In genomic region chr9:120577706-120578405, GRCm38 (mm10) we compare ENCODE assay signal across 8 mouse cellular contexts. TPM values are rescaled to one million over a fixed set of nuclear protein-coding genes. Genes with fewer than 3 reads are reported as not detected.
DNase-seq lines count a peak whose midpoint lies in the region; ATAC-seq and TF ChIP-seq lines count a peak whose summit lies in the region.

No protein-coding gene starts in this region.

- H3K36me3 ChIP-seq in heart, embryonic 15.5 days, result peaks cover 36% of the 10 kb centered on the region
- peaks cover 48% of the 10 kb centered on the region for H3K36me3 ChIP-seq in G1E (replicated peaks)
- peaks cover 35% of the 10 kb centered on the region for H3K36me3 ChIP-seq in hindbrain, embryonic 12.5 days
- H3K36me3 ChIP-seq in midbrain, embryonic 11.5 days (ENCODE audit: control insufficient read depth, insufficient read depth, low read length), result peaks cover 29% of the 10 kb centered on the region

- ATAC-seq in heart, embryonic 15.5 days (replicated peaks; ENCODE audit: insufficient number of reproducible peaks, insufficient read depth, low FRiP score, low read depth), result no peak
- ATAC-seq in G1E (ENCODE audit: extremely low read depth, insufficient number of reproducible peaks, low FRiP score, poor library complexity, severe bottlenecking), result no peak
- ATAC-seq in hindbrain, embryonic 12.5 days (ENCODE audit: low FRiP score), result no peak
- ATAC-seq in midbrain, embryonic 11.5 days (ENCODE audit: low FRiP score), result no peak

- no peak for TF ChIP-seq CTCF in G1E (IDR thresholded peaks at IDR 0.05; ENCODE audit: low read depth, low read length)

- peak overlapping the region; percentile 83 for H3K4me2 ChIP-seq in heart, embryonic 15.5 days
- peak overlapping the region; percentile 86 for H3K4me2 ChIP-seq in hindbrain, embryonic 12.5 days (replicated peaks)
- peak overlapping the region; percentile 90 for H3K4me2 ChIP-seq in midbrain, embryonic 11.5 days

- H3K4me3 ChIP-seq in heart, embryonic 15.5 days, result peak overlapping the region; percentile 76
- H3K4me3 ChIP-seq in G1E (ENCODE audit: low read depth, low read length), result peak overlapping the region; percentile 89
- H3K4me3 ChIP-seq in hindbrain, embryonic 12.5 days, result peak overlapping the region; percentile 68
- peak overlapping the region; percentile 74 for H3K4me3 ChIP-seq in midbrain, embryonic 11.5 days (ENCODE audit: low read depth, low read length)

- intact Hi-C loops in left cerebral cortex, postnatal 4 days (cut with DNase I), result no loop called here

- H3K4me1 ChIP-seq in heart, embryonic 15.5 days (replicated peaks), result peaks cover 25% of the 10 kb centered on the region
- peaks cover 76% of the 10 kb centered on the region for H3K4me1 ChIP-seq in G1E (ENCODE audit: insufficient read depth, low read depth, low read length)
- H3K4me1 ChIP-seq in hindbrain, embryonic 12.5 days, result peaks cover 16% of the 10 kb centered on the region
- peaks cover 11% of the 10 kb centered on the region for H3K4me1 ChIP-seq in midbrain, embryonic 11.5 days (ENCODE audit: control insufficient read depth, insufficient read depth, low read length)

- 49% methylated on average over 12 of the region's 12 CpGs for WGBS in heart, embryonic 15.5 days
- 57% methylated on average over 12 of the region's 12 CpGs for WGBS in hindbrain, embryonic 12.5 days
- 55% methylated on average over 12 of the region's 12 CpGs for WGBS in midbrain, embryonic 11.5 days

- no peak for DNase-seq in heart, adult 18-20 months
- DNase-seq in G1E (ENCODE audit: low spot score), result no peak
- no peak for DNase-seq in midbrain, embryonic 11.5 days (ENCODE audit: low spot score, missing footprints)
- no peak for DNase-seq in urinary bladder, postnatal 25 days (ENCODE audit: low spot score)
- DNase-seq in left cerebral cortex, postnatal 4 days, result no peak
- no peak for DNase-seq in thymus, postnatal 4 days

- peak overlapping the region; percentile 82 for H3K9ac ChIP-seq in heart, embryonic 15.5 days
- peak overlapping the region; percentile 80 for H3K9ac ChIP-seq in hindbrain, embryonic 12.5 days
- peak overlapping the region; percentile 90 for H3K9ac ChIP-seq in midbrain, embryonic 11.5 days (ENCODE audit: low read length)

- H3K27me3 ChIP-seq in heart, embryonic 15.5 days, result no peaks in the 10 kb centered on the region
- H3K27me3 ChIP-seq in G1E (ENCODE audit: insufficient read depth, low read length), result no peaks in the 10 kb centered on the region
- H3K27me3 ChIP-seq in hindbrain, embryonic 12.5 days, result no peaks in the 10 kb centered on the region
- H3K27me3 ChIP-seq in midbrain, embryonic 11.5 days (ENCODE audit: control insufficient read depth, insufficient read depth, low read length), result no peaks in the 10 kb centered on the region

- H3K27ac ChIP-seq in heart, embryonic 15.5 days, result peak overlapping the region; percentile 77
- no peak overlapping the region for H3K27ac ChIP-seq in hindbrain, embryonic 12.5 days
- H3K27ac ChIP-seq in midbrain, embryonic 11.5 days (ENCODE audit: low read depth, low read length), result no peak overlapping the region

- H3K9me3 ChIP-seq in heart, embryonic 15.5 days (replicated peaks), result no peaks in the 10 kb centered on the region
- no peaks in the 10 kb centered on the region for H3K9me3 ChIP-seq in G1E (replicated peaks)
- H3K9me3 ChIP-seq in hindbrain, embryonic 12.5 days (replicated peaks), result no peaks in the 10 kb centered on the region
- H3K9me3 ChIP-seq in midbrain, embryonic 11.5 days (ENCODE audit: control insufficient read depth, low read length), result no peaks in the 10 kb centered on the region

RNA-seq across cellular contexts. Expression of gene Rpl14, which starts 6.6 kb away (rescaled TPM):
- 378 and 402 TPM in 2 replicates for polyA plus RNA-seq in heart, embryonic 15.5 days (2015; fragmentation: Nextera tagmentation; extraction: Ambion mirVana)
- total RNA-seq in heart, adult 18-20 months (2021), result 100 to 1,000 TPM; 310 to 313 TPM
- total RNA-seq in G1E (2014; fragmentation: Nextera tagmentation) (933 and 945 TPM in 2 replicates), G1E (2017) (1,738 and 1,944 TPM in 2 replicates)
- 1,480 and 1,513 TPM in 2 replicates for polyA plus RNA-seq in G1E (2012)
- 564 and 574 TPM in 2 replicates for polyA plus RNA-seq in hindbrain, embryonic 12.5 days (2016; fragmentation: Nextera tagmentation; extraction: Ambion mirVana)
- polyA plus RNA-seq in midbrain, embryonic 11.5 days (2014; fragmentation: Nextera tagmentation; extraction: Ambion mirVana), result 871 and 903 TPM in 2 replicates
- total RNA-seq in left cerebral cortex, postnatal 4 days (2021), result 100 to 1,000 TPM; 423 to 424 TPM

RNA-seq across cellular contexts. Expression of gene Entpd3, which starts 38.2 kb away (rescaled TPM):
- polyA plus RNA-seq in heart, embryonic 15.5 days (2015; fragmentation: Nextera tagmentation; extraction: Ambion mirVana), result 0.23 and 0.77 TPM in 2 replicates
- total RNA-seq in heart, adult 18-20 months (2021), result not detected
- total RNA-seq in G1E (2014; fragmentation: Nextera tagmentation), result 0.19 TPM in 1 of 2 replicates, not detected in the other
- 0.22 and 0.23 TPM in 2 replicates for total RNA-seq in G1E (2017)
- polyA plus RNA-seq in G1E (2012), result not detected in 2 replicates
- polyA plus RNA-seq in hindbrain, embryonic 12.5 days (2016; fragmentation: Nextera tagmentation; extraction: Ambion mirVana), result 1.1 and 1.3 TPM in 2 replicates
- polyA plus RNA-seq in midbrain, embryonic 11.5 days (2014; fragmentation: Nextera tagmentation; extraction: Ambion mirVana), result 0.21 and 0.25 TPM in 2 replicates
- total RNA-seq in left cerebral cortex, postnatal 4 days (2021), result 1 to 10 TPM; 5.4 to 5.6 TPM
